9 mouse cellular contexts compared by ENCODE assay signal in genomic region chr11:86581250-86581753, GRCm38 (mm10). TPM values are rescaled to one million over a fixed set of nuclear protein-coding genes. Genes with fewer than 3 reads are reported as not detected.
DNase-seq lines count a peak whose midpoint lies in the region; ATAC-seq lines count a peak whose summit lies in the region.
"Had no signal": no experiment of that assay in that cellular context is flagged by ENCODE, and none has a peak within 500 bp of the region (broad histone marks: within the 10 kb centered on the region; RNA-seq: fewer than 3 reads in every experiment).

No protein-coding gene starts in this region.

- WGBS in embryonic facial prominence, embryonic 10.5 days: 40% methylated on average over 11 of the region's 11 CpGs
- 4% methylated on average over 11 of the region's 11 CpGs for WGBS in liver, embryonic 15.5 days (ENCODE audit: insufficient replicate concordance)

- peak; percentile 69 for ATAC-seq in liver, embryonic 15.5 days (ENCODE audit: insufficient read depth)

- H3K9me3 ChIP-seq in embryonic facial prominence, embryonic 10.5 days: no peaks in the 10 kb centered on the region
- H3K9me3 ChIP-seq in liver, embryonic 15.5 days (replicated peaks): no peaks in the 10 kb centered on the region
- H3K9me3 ChIP-seq: G1E had no signal

- H3K27me3 ChIP-seq in embryonic facial prominence, embryonic 10.5 days (replicated peaks; ENCODE audit: low read depth, poor library complexity, severe bottlenecking): no peaks in the 10 kb centered on the region
- H3K27me3 ChIP-seq in liver, embryonic 15.5 days: no peaks in the 10 kb centered on the region
- no peaks in the 10 kb centered on the region for H3K27me3 ChIP-seq in splenic B cell, adult 2 months (ENCODE audit: control insufficient read depth, insufficient read depth, low read length, poor library complexity, severe bottlenecking)

- peak overlapping the region; percentile 70 for H3K27ac ChIP-seq in embryonic facial prominence, embryonic 10.5 days (replicated peaks)
- H3K27ac ChIP-seq in liver, embryonic 15.5 days (replicated peaks): peak overlapping the region; percentile 87

- peak overlapping the region; percentile 71 for H3K9ac ChIP-seq in liver, embryonic 15.5 days

- H3K4me2 ChIP-seq in liver, embryonic 15.5 days: peak overlapping the region; percentile 78

- peaks cover 61% of the 10 kb centered on the region for H3K4me1 ChIP-seq in embryonic facial prominence, embryonic 10.5 days
- peaks cover 79% of the 10 kb centered on the region for H3K4me1 ChIP-seq in liver, embryonic 15.5 days (replicated peaks)

- H3K4me3 ChIP-seq in embryonic facial prominence, embryonic 10.5 days: no peak overlapping the region
- H3K4me3 ChIP-seq in liver, embryonic 15.5 days (replicated peaks): peak overlapping the region; percentile 58

- peak; percentile 36 for DNase-seq in adrenal gland, postnatal 14 days
- DNase-seq in adrenal gland, postnatal 25 days: no peak
- peak; percentile 42 for DNase-seq in embryonic facial prominence, embryonic 10.5 days (ENCODE audit: low spot score)
- DNase-seq in heart, postnatal 4 days: peak; percentile 50
- DNase-seq in splenic B cell, adult 2 months (ENCODE audit: low read depth, low spot score): peak; percentile 79
- no peak for DNase-seq in frontal cortex, postnatal 25 days (ENCODE audit: low spot score in 2 of 2)
- no peak for DNase-seq in urinary bladder, postnatal 14 days (ENCODE audit: low spot score)

- H3K36me3 ChIP-seq in embryonic facial prominence, embryonic 10.5 days (replicated peaks): 0 out of 2 replicates have a peak, but pooled peaks cover 3% of the 10 kb centered on the region
- peaks cover 9% of the 10 kb centered on the region; the same call in 1 of the 2 replicates for H3K36me3 ChIP-seq in liver, embryonic 15.5 days (replicated peaks)
- H3K36me3 ChIP-seq in splenic B cell, adult 2 months (ENCODE audit: control insufficient read depth, insufficient read depth, low read length, poor library complexity, severe bottlenecking): no peaks in the 10 kb centered on the region

RNA-seq across cellular contexts. Expression of gene Tubd1, which starts 36.5 kb away (rescaled TPM):
- 9.1 and 9.8 TPM in 2 replicates for total RNA-seq in adrenal gland, postnatal 14 days (2021)
- total RNA-seq in adrenal gland, postnatal 25 days (2021): 8.5 and 10.5 TPM in 2 replicates
- 13.2 and 14.8 TPM in 2 replicates for polyA plus RNA-seq in embryonic facial prominence, embryonic 10.5 days (2016; fragmentation: Nextera tagmentation; extraction: Ambion mirVana)
- total RNA-seq in heart, postnatal 4 days (2021): 1 to 10 TPM; 8.4 to 9.7 TPM
- 9.8 and 9.9 TPM in 2 replicates for polyA plus RNA-seq in liver, embryonic 15.5 days (2015; fragmentation: Nextera tagmentation; extraction: Ambion mirVana)

RNA-seq across cellular contexts. Expression of gene Rps6kb1, which starts 36.7 kb away (rescaled TPM):
- 39.4 and 45.2 TPM in 2 replicates for total RNA-seq in adrenal gland, postnatal 14 days (2021)
- 41.3 and 44.1 TPM in 2 replicates for total RNA-seq in adrenal gland, postnatal 25 days (2021)
- 63.0 and 66.9 TPM in 2 replicates for polyA plus RNA-seq in embryonic facial prominence, embryonic 10.5 days (2016; fragmentation: Nextera tagmentation; extraction: Ambion mirVana)
- 10 to 100 TPM; 27.7 to 28.8 TPM for total RNA-seq in heart, postnatal 4 days (2021)
- 18.9 and 23.5 TPM in 2 replicates for polyA plus RNA-seq in liver, embryonic 15.5 days (2015; fragmentation: Nextera tagmentation; extraction: Ambion mirVana)

Comparison
In these comparisons a context has a peak if more than half of its experiments do, and no peak if none do; other contexts are left out.
1. DNase-seq: peak in adrenal gland, postnatal 14 days (single experiment), embryonic facial prominence, embryonic 10.5 days (single experiment), heart, postnatal 4 days (single experiment) and splenic B cell, adult 2 months (single experiment); none in adrenal gland, postnatal 25 days (single experiment), frontal cortex, postnatal 25 days (0 of 2) and urinary bladder, postnatal 14 days (single experiment).